Mouse (Mus musculus) frontal cortex, postnatal 25 days (tissue): ENCODE measurements around the gene Kdelc1.

Experiments used
- DNase-seq, 2 experiments: peaks; one replicate each; pipeline ENCODE4 v3.0.0; 2022; ENCODE audit warnings: low spot score in 2 of 2

The Kdelc1 gene

DNA sequence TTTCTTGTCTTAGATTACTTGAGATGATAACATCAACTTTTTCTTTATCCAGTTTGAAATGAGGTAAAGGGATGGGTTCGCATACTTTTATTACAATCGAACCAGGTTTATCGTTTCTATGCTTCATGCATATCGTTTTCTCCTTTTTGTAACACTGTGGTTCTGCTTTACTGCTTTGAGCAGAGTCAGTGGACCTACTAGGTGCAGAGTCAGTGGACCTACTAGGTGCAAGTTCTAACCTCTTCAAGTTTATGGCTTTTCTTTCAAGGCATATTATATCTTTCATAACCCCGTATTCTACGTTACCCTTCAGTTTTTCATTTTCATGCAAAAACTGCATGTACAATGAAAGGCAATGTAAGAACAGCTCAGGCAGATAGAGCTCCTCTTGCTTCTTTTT, 55.2 kb downstream of the Kdelc1 start:
- no peak for DNase-seq

DNA sequence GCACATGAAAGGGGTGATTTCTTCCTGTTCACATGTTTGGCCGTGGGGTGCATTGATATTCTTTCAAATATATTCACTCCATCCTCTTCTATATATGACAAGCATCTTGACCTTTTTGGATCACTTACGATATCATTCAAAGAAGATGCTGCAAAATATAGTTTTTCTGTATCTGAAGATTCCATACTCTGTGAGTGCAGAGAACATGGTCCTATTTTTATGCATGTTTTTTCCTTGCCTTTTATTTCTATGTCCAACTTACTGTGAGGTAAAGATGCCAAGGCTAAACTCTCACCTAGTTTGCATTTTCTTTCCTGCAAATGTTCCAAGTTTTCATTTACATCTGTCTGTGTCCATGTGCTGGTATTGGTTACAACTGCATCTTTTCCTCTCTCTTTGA, 56.8 kb downstream of the Kdelc1 start, which contains the start of gene Gm8251:
Gene Gm8251 (minus strand): TSS at position 101 of the 400 bp plus-strand sequence.
- DNase-seq, result no peak

DNA sequence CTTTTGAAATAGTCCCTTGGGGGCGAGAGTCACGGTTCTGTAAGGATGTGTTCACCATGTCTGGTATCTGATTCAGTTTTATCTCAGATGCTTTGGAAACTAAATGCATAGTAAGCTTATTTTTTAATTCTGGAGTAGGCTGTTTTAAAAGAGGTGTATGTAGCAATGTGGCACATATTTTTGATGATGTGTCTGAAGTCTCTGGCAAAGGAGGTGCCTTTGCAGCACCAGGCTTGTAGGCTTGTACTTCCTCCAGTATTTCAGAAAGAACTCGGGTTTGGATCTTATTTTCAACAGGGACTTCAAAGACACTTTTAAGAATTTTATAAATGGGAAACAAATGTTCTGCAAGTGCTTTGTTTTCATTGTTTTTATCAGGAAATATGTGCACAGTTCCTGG, 60.8 kb downstream of the Kdelc1 start:
- DNase-seq, result no peak
